Mouse (Mus musculus) bone marrow, adult 2 months (tissue): ENCODE data around the gene Cacna1e.

Experiments
- CTCF ChIP-seq: fragments of 200-500 bp; IDR thresholded peaks from 2 replicates; pipeline ENCODE4 v1.5.1; 2011; ENCODE audit warnings: low read length, control low read depth; ENCODE audit not compliant: control insufficient read depth, insufficient read depth
- POLR2A ChIP-seq: fragments of 200-500 bp; IDR thresholded peaks from 2 replicates; pipeline ENCODE4 v1.6.1; 2011; ENCODE audit warnings: low read depth, mild to moderate bottlenecking, control low read depth, low read length, borderline replicate concordance; ENCODE audit not compliant: control insufficient read depth

DNA sequence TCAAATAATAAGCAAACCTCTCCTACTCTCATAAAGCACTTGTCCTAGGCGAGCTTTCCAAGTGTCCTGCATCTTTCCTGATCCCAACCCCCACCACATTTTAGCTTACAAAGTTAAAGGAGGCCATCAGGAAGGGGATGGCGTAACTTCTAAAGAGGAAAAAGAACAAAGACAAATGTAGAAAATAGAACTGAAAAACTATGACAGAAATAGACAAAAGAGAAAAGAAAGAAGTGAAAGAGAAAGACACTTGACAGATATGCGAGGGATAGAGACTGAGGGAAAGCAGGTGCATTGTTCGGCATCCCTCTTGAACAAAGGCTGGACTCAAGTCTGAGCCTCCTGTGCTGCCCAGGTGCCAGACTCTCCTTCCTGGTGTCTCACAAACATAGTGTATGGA lies 246.5 kb downstream of the Cacna1e start:
- TF ChIP-seq POLR2A, result no peak
- TF ChIP-seq CTCF, result no peak
